Mouse (Mus musculus) G1E (cell line): ENCODE results near the gene Gpr107.

Experiments
- CTCF ChIP-seq: IDR thresholded peaks from 2 replicates; pipeline ENCODE4 v1.5.1; 2012; ENCODE audit warnings: low read depth, low read length, inconsistent platforms, mixed read lengths
- GATA1 ChIP-seq: IDR thresholded peaks from 2 replicates; pipeline ENCODE4 v1.6.1; 2012; ENCODE audit warnings: borderline replicate concordance, low read length, inconsistent platforms, mixed read lengths
- GATA2 ChIP-seq: IDR thresholded peaks from 2 replicates; pipeline ENCODE4 v1.6.1; 2012; ENCODE audit warnings: low read depth, low read length, inconsistent platforms, borderline replicate concordance
- TAL1 ChIP-seq: conservative IDR thresholded peaks from 2 replicates; pipeline ENCODE4 v1.6.1; 2012; ENCODE audit warnings: low read depth, low read length, inconsistent platforms, mixed read lengths

- TF ChIP-seq CTCF (no peak), GATA1 (no peak), TAL1 (no peak), GATA2 (no peak)
Measured at GRCm38 (mm10) chr2:31188691-31189090, 36.6 kb downstream of the Gpr107 start.
